Mouse (Mus musculus) embryonic facial prominence, embryonic 11.5 days (tissue): ENCODE data around the gene Rab3ip. TPM values are rescaled to one million over a fixed set of nuclear protein-coding genes. Genes with fewer than 3 reads are reported as not detected.

Source experiments
- ATAC-seq: fragments of 200-750 bp; cut with Nextera tagmentation; replicated peaks from 2 replicates; pipeline ENCODE4 v1.8.0; 2017; ENCODE audit warnings: low read depth; ENCODE audit not compliant: insufficient number of reproducible peaks, low FRiP score, low TSS enrichment
- DNase-seq: peaks from one replicate; pipeline ENCODE4 v3.0.0-alpha.2; 2015; ENCODE audit warnings: low spot score
- H3K27ac ChIP-seq: fragments of 300-500 bp; sonication (generic); replicated peaks from 2 replicates; pipeline ENCODE4 v1.5.1; 2014; ENCODE audit warnings: mild to moderate bottlenecking, low read depth, low read length, control low read depth
- H3K27me3 ChIP-seq: fragments of 300-500 bp; sonication (generic); 2 replicates; pipeline ENCODE4 v1.6.1; 2014; ENCODE audit warnings: mild to moderate bottlenecking, low read length, moderate library complexity, mixed read lengths; ENCODE audit not compliant: control insufficient read depth, insufficient read depth
- H3K36me3 ChIP-seq: fragments of 300-500 bp; sonication (generic); replicated peaks from 2 replicates; pipeline ENCODE4 v1.6.1; 2014; ENCODE audit warnings: low read depth, mild to moderate bottlenecking, low read length, moderate library complexity, mixed read lengths; ENCODE audit not compliant: control insufficient read depth, insufficient read depth
- H3K4me1 ChIP-seq: fragments of 300-500 bp; sonication (generic); 2 replicates; pipeline ENCODE4 v1.6.1; 2014; ENCODE audit warnings: low read length, mixed read lengths; ENCODE audit not compliant: control insufficient read depth, insufficient read depth
- H3K4me2 ChIP-seq: fragments of 300-500 bp; sonication (generic); 2 replicates; pipeline ENCODE4 v1.6.1; 2014; ENCODE audit warnings: low read depth, mild to moderate bottlenecking, control low read depth, low read length, moderate library complexity
- H3K4me3 ChIP-seq: fragments of 300-500 bp; sonication (generic); 2 replicates; pipeline ENCODE4 v1.5.1; 2014; ENCODE audit warnings: low read depth, low read length, control low read depth
- H3K9ac ChIP-seq: fragments of 300-500 bp; sonication (generic); replicated peaks from 2 replicates; pipeline ENCODE4 v1.6.1; 2014; ENCODE audit warnings: mild to moderate bottlenecking, control low read depth, low read length
- H3K9me3 ChIP-seq: fragments of 300-500 bp; sonication (generic); replicated peaks from 2 replicates; pipeline ENCODE4 v1.6.1; 2016; ENCODE audit warnings: mild to moderate bottlenecking, low read length, inconsistent platforms, mixed read lengths; ENCODE audit not compliant: control insufficient read depth
- WGBS: fragments of 180-500 bp; shearing (Covaris S2); extraction: QIAGEN DNeasy Blood & Tissue Kit; methylation state at CpG from one replicate; pipeline ENCODE4 v1.1.7; 2014; 5-methylcytosine and 5-hydroxymethylcytosine counted together
- polyA plus RNA-seq: library from polyadenylated mRNA; unstranded; fragments of >200 nt; fragmentation: Nextera tagmentation; extraction: Ambion mirVana; gene quantifications from 2 replicates; pipeline ENCODE4 v1.2.1, GENCODE M21; 2014

The Rab3ip gene
- polyA plus RNA-seq, 1 experiment from 2014 or later, result 38.9 TPM

DNA sequence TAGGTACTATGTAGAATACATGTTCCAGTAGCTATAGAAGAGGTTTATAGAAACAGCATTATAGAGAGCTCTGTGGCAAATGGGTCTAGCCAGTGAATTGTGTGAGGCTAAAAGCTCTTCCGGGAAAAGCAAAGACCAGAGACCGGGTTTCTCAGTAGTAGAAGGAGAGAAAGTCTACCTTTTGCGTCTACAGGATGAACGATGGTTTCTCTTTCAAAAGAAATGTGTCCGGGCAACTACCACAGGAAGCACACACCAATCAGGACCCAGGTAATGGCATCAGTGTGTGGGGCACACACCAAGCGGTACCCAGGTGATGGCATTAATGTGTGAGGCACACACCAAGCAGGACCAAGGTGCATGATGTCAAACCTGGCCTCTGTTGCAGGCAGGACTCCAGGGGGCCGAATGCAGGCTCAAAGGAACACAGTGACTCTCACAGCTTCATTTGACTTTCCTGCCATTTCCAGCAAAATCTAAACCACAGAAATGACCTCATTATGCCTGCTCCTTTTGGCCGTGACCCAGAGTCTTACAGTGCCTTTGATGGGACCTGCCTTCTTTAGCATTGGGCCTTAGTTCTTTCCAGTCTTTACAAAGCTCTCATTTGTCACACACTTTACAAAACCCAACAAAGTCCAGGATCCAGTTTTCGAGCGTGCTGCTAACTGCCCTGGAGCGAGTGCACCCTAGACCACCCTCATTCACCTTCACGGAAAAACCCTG is 55.3 kb downstream of the Rab3ip start:
- 85% methylated on average over 12 of the region's 12 CpGs for WGBS
- H3K9me3 ChIP-seq, result no peaks in the 10 kb centered on the region
- no peak overlapping the region for H3K9ac ChIP-seq
- no peaks in the 10 kb centered on the region for H3K27me3 ChIP-seq
- ATAC-seq (no peak), DNase-seq (no peak)
- no peaks in the 10 kb centered on the region for H3K4me1 ChIP-seq
- no peak overlapping the region for H3K4me2 ChIP-seq
- H3K4me3 ChIP-seq, result no peak overlapping the region
- H3K36me3 ChIP-seq, result no peaks in the 10 kb centered on the region
- no peak overlapping the region for H3K27ac ChIP-seq

DNA sequence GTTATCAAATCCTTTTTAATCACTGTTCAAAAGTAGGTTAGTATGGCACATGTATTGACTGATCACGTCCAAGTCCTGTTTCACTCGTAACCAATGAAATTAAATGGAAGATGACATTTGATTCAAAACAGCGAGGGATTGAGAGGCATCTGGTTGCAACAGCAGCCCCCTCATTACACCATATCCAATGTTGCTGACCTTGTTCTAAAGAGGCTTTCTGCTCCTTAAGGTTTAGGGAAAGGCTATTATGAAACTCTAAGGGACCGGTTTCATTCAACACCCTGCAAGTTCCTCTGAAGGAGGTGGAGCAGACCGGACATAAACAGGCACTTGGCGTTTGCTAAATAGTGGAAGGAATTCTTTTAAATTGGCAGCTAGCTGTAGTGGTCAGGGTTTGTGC is 56.0 kb downstream of the Rab3ip start:
- Histone ChIP-seq H3K27me3 (no peaks in the 10 kb centered on the region), H3K9ac (no peak overlapping the region), H3K4me3 (no peak overlapping the region), H3K27ac (no peak overlapping the region), H3K4me1 (no peaks in the 10 kb centered on the region), H3K9me3 (no peaks in the 10 kb centered on the region), H3K36me3 (no peaks in the 10 kb centered on the region), H3K4me2 (no peak overlapping the region)
- 69% methylated on average over 6 of the region's 6 CpGs for WGBS
- DNase-seq (no peak), ATAC-seq (no peak)

DNA sequence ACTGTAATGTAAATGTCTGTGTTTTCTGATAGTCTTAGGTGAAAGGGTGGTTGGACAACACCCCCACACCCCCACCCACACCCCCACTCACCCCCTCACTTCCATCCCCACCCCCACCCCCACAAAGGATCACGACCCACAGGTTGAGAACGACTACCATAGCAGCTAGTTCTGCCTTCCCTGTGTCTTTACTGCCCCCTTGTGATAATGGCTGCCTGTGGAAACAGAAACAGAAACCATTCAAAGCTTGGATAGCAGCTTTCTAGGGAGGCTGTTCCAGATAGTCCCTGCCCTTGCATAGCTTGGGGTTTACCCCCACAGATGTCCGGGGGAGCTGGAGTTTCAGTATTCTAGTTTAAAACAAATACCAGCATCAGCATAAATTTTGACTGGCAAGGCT is 56.8 kb downstream of the Rab3ip start:
- peak; percentile 64 for DNase-seq
- Histone ChIP-seq H3K9ac (no peak overlapping the region), H3K27ac (no peak overlapping the region), H3K36me3 (no peaks in the 10 kb centered on the region), H3K4me2 (no peak overlapping the region), H3K4me1 (no peaks in the 10 kb centered on the region), H3K9me3 (no peaks in the 10 kb centered on the region), H3K4me3 (no peak overlapping the region), H3K27me3 (no peaks in the 10 kb centered on the region)
- no peak for ATAC-seq
- 17% methylated on average over 3 of the region's 3 CpGs for WGBS

DNA sequence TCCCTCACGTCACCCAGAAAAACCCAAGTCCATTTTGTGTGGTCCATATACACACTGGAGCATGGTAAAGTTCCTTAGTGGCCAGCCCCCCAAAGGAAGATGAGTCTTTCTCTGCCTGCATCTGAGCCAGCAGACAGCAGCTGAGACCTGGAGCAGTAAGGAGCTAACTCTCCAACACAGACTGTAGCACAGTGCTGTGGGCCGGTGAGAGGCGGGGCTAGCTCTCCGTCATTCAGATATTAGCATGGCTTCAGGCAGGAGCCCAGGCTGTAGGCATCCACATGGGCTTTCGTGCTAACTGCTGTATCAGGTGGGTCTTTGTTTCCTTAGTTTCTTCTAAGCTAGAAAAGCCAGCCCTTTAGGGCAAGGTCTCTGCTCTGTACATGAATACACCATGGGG is 60.0 kb downstream of the Rab3ip start:
- no peaks in the 10 kb centered on the region for H3K27me3 ChIP-seq
- DNase-seq (peak; percentile 21), ATAC-seq (peak; percentile 66)
- no peak overlapping the region for H3K9ac ChIP-seq
- 45% methylated on average over 5 of the region's 5 CpGs for WGBS
- no peak overlapping the region for H3K4me3 ChIP-seq
- no peaks in the 10 kb centered on the region for H3K4me1 ChIP-seq
- H3K27ac ChIP-seq, result no peak overlapping the region
- no peak overlapping the region for H3K4me2 ChIP-seq
- no peaks in the 10 kb centered on the region for H3K9me3 ChIP-seq
- H3K36me3 ChIP-seq, result no peaks in the 10 kb centered on the region

DNA sequence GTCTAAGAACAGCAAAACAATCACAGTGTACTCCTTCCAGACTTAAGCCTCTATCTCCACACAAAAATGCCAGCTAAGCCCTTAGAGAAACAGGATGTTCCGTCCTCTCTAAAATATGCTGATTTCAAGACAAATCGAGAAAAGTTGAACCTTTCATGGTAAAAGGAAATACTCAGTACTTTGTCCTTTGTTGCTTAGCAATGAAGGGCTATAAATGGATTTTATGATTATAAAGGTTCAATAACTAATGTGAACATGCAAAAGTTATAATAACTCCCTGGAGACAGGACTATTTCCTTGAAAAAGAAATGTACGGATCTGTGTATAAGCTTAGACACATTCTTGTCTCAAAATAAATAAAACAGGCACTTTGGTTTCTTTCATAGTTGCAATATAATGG is 66.0 kb downstream of the Rab3ip start:
- Histone ChIP-seq H3K4me3 (no peak overlapping the region), H3K4me1 (no peaks in the 10 kb centered on the region), H3K27me3 (no peaks in the 10 kb centered on the region), H3K27ac (no peak overlapping the region), H3K9me3 (no peaks in the 10 kb centered on the region), H3K9ac (no peak overlapping the region), H3K36me3 (no peaks in the 10 kb centered on the region), H3K4me2 (no peak overlapping the region)
- DNase-seq (no peak), ATAC-seq (no peak)
- WGBS, result 80% methylated on average over 3 of the region's 3 CpGs

DNA sequence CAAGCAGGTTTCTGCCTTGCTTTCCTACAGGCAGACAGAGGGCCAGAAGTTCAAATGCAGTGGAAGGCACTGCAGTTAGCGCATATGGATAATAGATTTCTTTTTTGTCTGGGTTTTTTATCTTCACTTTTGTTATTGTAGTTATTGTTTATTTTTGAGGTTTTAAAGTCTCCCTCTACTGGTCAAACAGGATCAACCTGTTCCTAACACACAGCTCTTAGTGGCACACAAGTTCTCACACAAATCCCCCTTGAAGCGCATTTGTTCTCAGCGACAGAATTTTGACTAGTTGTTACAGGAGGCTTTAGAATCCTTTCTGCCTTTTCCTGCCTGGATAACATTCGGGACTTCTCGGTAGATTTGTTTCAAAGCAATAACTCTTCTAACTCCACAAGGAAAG is 67.0 kb downstream of the Rab3ip start:
- DNase-seq (no peak), ATAC-seq (no peak)
- no peak overlapping the region for H3K4me2 ChIP-seq
- H3K27me3 ChIP-seq, result no peaks in the 10 kb centered on the region
- H3K36me3 ChIP-seq, result no peaks in the 10 kb centered on the region
- no peak overlapping the region for H3K4me3 ChIP-seq
- H3K9ac ChIP-seq, result no peak overlapping the region
- no peak overlapping the region for H3K27ac ChIP-seq
- no peaks in the 10 kb centered on the region for H3K9me3 ChIP-seq
- WGBS, result 60% methylated on average over 5 of the region's 5 CpGs
- H3K4me1 ChIP-seq, result no peaks in the 10 kb centered on the region

DNA sequence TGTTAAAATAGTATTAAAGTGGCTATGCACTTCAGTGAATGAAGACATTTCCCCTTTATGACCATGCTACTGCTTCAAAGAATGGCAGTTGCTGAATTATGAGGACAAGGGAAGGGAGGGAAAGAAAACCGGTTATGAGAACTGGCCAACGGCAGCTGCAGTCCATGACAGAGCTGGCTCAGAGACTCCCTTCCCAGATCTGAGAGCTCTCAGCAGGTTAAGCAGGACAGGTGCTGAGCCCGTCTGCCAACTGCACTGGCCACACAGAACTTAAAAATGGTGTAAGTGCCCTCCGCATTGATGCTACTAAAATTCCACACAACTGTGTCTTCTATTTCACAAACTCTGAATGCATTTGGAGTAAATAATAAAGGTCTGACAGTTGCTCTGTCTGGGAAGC is 73.1 kb downstream of the Rab3ip start:
- H3K9me3 ChIP-seq, result no peaks in the 10 kb centered on the region
- 91% methylated on average over 4 of the region's 4 CpGs for WGBS
- no peak for DNase-seq
- H3K4me1 ChIP-seq, result no peaks in the 10 kb centered on the region
- no peak overlapping the region for H3K9ac ChIP-seq
- H3K4me2 ChIP-seq, result no peak overlapping the region
- ATAC-seq, result no peak
- H3K27ac ChIP-seq, result no peak overlapping the region
- no peaks in the 10 kb centered on the region for H3K36me3 ChIP-seq
- no peaks in the 10 kb centered on the region for H3K27me3 ChIP-seq
- no peak overlapping the region for H3K4me3 ChIP-seq

DNA sequence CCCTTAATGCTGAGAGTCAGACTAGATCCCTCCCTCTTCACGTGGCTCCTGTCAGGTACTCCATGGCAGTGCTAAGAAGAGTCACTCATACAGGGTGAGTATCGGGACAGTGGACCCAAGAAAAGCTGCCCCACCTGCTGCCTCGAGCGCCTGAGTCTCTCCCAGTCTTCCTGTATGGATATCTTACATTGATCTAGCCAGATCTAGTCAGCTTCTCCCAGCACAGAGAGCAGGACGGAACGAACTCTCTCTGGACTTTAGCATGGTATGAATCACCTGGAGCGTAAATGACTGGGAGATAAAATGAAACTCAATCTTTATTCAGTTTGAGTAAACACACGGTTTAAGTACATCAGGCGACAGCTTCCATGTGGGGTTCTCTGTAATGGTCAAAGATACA is 76.1 kb downstream of the Rab3ip start:
- Histone ChIP-seq H3K36me3 (no peaks in the 10 kb centered on the region), H3K9ac (no peak overlapping the region), H3K4me1 (no peaks in the 10 kb centered on the region), H3K4me2 (no peak overlapping the region), H3K9me3 (no peaks in the 10 kb centered on the region), H3K27ac (no peak overlapping the region), H3K4me3 (no peak overlapping the region), H3K27me3 (no peaks in the 10 kb centered on the region)
- no peak for ATAC-seq
- DNase-seq, result no peak
- WGBS, result 81% methylated on average over 9 of the region's 9 CpGs
